Mouse (Mus musculus): Measurements from ENCODE around the gene Rcan2. TPM values are rescaled to one million over a fixed set of nuclear protein-coding genes. Genes with fewer than 3 reads are reported as not detected.
A peak's percentile ranks its signal among the peaks of the same experiment; 100 is the strongest.

Gene Rcan2
- polyA plus RNA-seq, 1 experiment from 2014 or later: 6.8 TPM

DNA sequence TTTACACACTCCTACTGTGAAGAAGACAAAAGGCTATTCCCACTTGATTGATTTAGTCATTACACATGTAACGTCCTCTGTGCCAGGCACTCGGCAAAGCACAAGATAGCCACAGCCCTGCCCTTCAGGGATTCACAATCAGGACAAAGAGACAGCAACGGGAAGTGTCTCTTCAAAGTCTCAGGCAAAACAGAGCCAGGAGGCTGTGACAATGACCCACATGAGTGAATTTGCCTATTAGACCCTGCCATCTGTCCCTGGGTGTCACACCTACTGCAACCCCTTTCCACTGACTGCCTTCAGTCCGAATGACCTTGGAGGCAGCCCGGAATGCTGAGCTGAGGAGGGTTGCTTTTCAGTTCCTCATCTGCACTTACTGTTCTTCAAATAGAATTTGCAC, 151.1 kb downstream of the Rcan2 start:
- H3K36me3 ChIP-seq: no peaks in the 10 kb centered on the region
- H3K9ac ChIP-seq: no peak overlapping the region
- WGBS: 14% methylated on average over 5 of the region's 5 CpGs
- H3K9me3 ChIP-seq (replicated peaks): no peaks in the 10 kb centered on the region
- no peak for ATAC-seq (replicated peaks; ENCODE audit: low FRiP score)
- H3K4me3 ChIP-seq (replicated peaks): no peak overlapping the region
- no peak overlapping the region for H3K27ac ChIP-seq
- H3K4me1 ChIP-seq: peaks cover 7% of the 10 kb centered on the region; the same call in 1 of the 2 replicates
- peaks cover 8% of the 10 kb centered on the region; the same call in 1 of the 2 replicates for H3K27me3 ChIP-seq
- peak overlapping the region; percentile 18; the same call in 1 of the 2 replicates for H3K4me2 ChIP-seq

DNA sequence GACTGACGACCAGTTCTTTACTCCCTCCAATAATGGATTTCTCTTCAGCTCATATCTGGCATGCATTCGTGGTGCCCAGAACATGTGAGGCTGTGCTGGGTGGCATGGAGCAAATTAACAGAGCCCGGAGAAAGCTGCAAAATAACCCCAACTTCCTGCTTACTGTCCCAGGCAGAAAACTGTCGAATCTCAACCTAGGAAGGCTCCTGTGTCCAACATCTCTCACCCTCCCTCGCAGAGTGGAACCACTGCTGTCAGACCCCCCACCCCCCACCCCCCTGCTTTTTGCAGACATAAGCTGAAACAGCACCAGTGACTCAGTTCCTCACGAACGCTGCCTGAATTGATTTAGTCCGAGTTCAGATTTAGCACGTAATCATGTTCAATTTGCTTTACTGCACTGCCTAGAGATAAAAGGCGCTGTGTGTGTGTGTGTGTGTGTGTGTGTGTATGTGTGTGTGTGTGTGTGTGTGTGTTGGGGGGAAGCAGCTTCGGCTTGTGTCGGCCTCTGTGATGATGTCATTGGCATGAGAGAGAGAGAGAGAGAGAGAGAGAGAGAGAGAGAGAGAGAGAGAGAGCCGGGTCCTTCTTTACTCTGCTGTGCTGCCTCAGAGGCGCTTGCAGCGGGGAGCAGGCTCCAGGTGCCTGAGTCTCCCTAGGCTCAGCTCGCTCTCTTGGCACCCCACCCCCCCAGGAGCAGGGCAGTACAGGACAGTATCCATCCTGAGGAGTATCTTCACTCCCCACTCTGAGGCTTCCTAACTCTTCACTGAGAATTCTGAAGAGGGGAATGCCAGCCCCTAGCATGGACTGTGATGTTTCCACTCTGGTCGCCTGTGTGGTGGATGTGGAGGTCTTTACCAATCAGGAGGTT, 151.7 kb downstream of the Rcan2 start:
- H3K4me2 ChIP-seq: peak overlapping the region; percentile 43
- WGBS: 35% methylated on average over 15 of the region's 17 CpGs
- no peak overlapping the region for H3K9ac ChIP-seq
- peaks cover 8% of the 10 kb centered on the region; the same call in 1 of the 2 replicates for H3K27me3 ChIP-seq
- peak; percentile 56; the same call in 1 of the 2 replicates for ATAC-seq (replicated peaks; ENCODE audit: low FRiP score)
- peaks cover 7% of the 10 kb centered on the region; the same call in 1 of the 2 replicates for H3K4me1 ChIP-seq
- no peak overlapping the region for H3K27ac ChIP-seq
- H3K9me3 ChIP-seq (replicated peaks): no peaks in the 10 kb centered on the region
- 0 out of 2 replicates have a peak overlapping the region, but pooled peaks have one; percentile 3 for H3K4me3 ChIP-seq (replicated peaks)
- no peaks in the 10 kb centered on the region for H3K36me3 ChIP-seq

GRCm38 (mm10) chr17:43953535-43953918, 152.4 kb downstream of the Rcan2 start:
- 0 out of 2 replicates have a peak overlapping the region, but pooled peaks have one; percentile 43 for H3K4me2 ChIP-seq
- WGBS: 83% methylated on average over 10 of the region's 10 CpGs

GRCm38 (mm10) chr17:43959797-43960196, 158.6 kb downstream of the Rcan2 start:
- H3K9me3 ChIP-seq (replicated peaks): no peaks in the 10 kb centered on the region
- no peaks in the 10 kb centered on the region for H3K4me1 ChIP-seq
- no peak overlapping the region for H3K27ac ChIP-seq
- no peaks in the 10 kb centered on the region for H3K36me3 ChIP-seq
- 68% methylated on average over 3 of the region's 3 CpGs for WGBS
- H3K9ac ChIP-seq: no peak overlapping the region
- no peaks in the 10 kb centered on the region for H3K27me3 ChIP-seq
- H3K4me2 ChIP-seq: no peak overlapping the region
- no peak for ATAC-seq (replicated peaks; ENCODE audit: low FRiP score)
- H3K4me3 ChIP-seq (replicated peaks): no peak overlapping the region

More at GRCm38 (mm10) chr17:43953535-43953918, 152.4 kb downstream of the Rcan2 start:
- Histone ChIP-seq H3K9me3 (replicated peaks) (no peaks in the 10 kb centered on the region), H3K4me3 (replicated peaks) (no peak overlapping the region), H3K27ac (no peak overlapping the region), H3K9ac (no peak overlapping the region), H3K27me3 (peaks cover 8% of the 10 kb centered on the region; the same call in 1 of the 2 replicates), H3K36me3 (no peaks in the 10 kb centered on the region), H3K4me1 (peaks cover 7% of the 10 kb centered on the region; the same call in 1 of the 2 replicates)
- ATAC-seq (replicated peaks; ENCODE audit: low FRiP score): no peak

DNA sequence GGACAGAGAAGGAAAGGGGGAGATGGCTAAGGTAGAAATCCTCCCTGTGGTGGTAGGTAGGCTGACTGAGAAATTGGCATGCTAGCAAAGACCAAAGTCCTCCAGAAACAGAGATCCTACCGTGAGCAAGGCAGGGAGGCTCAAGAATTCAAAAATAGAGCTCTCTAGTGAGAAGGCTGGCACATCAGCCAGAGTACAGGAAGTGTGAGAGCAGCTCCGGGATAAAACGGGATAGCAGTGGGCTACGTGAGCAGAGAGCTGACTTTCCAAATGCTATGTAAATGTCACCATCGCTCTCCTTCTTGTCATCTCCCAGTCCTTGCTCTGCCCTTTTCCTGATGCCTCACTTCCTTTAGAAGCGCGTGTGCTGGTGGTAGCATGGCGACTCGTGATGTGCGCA, 168.8 kb downstream of the Rcan2 start:
- 91% methylated on average over 10 of the region's 10 CpGs for WGBS
- Histone ChIP-seq H3K4me1 (no peaks in the 10 kb centered on the region), H3K36me3 (no peaks in the 10 kb centered on the region), H3K4me3 (replicated peaks) (no peak overlapping the region), H3K9me3 (replicated peaks) (no peaks in the 10 kb centered on the region), H3K4me2 (no peak overlapping the region), H3K27me3 (no peaks in the 10 kb centered on the region), H3K9ac (no peak overlapping the region), H3K27ac (no peak overlapping the region)
- no peak for ATAC-seq (replicated peaks; ENCODE audit: low FRiP score)

DNA sequence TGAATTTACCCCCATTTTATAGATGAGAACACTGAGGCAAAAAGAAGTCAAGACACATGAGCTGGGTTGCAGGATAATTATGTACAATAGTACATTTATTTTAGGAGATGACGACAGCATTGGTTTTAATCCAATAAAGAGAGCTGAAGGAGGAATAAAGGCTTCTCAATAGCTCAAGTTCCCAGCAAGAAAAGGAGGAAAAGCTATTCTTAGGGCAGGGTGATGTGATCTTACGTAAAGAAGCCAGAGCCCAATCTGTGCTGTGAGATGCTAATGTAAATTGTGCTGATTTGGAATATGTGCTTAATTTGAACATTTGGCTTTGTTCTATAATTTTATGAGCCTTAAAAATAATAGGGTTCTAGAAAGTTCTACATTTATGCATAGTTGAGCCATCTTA, 176.4 kb downstream of the Rcan2 start:
- ATAC-seq (replicated peaks; ENCODE audit: low FRiP score): no peak
- WGBS: 90% methylated on average over 2 of the region's 2 CpGs
- H3K36me3 ChIP-seq: no peaks in the 10 kb centered on the region

DNA sequence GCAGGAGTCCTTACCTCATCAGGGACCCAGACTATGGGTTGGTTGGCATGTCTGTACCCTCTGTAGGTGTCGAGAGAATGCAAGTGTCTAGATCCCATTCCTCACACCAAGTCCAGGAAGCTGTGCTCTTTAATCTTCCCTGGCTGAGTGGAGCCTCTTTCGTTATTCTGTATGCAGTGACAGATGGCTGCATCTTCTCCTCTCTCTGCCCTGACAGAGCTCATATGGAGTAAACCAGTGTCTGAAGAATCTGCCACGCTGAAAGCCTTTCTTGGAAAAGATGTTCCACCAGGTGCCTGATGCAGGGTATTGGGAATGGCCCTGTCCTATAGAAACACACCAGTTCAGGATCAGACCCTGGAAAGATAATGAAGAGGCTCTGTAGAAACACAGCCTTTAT, 178.8 kb downstream of the Rcan2 start:
- no peak overlapping the region for H3K4me2 ChIP-seq
- no peaks in the 10 kb centered on the region for H3K9me3 ChIP-seq (replicated peaks)
- no peak overlapping the region for H3K9ac ChIP-seq
- 73% methylated on average over 3 of the region's 3 CpGs for WGBS
- H3K4me1 ChIP-seq: no peaks in the 10 kb centered on the region
- ATAC-seq (replicated peaks; ENCODE audit: low FRiP score): no peak
- H3K27me3 ChIP-seq: no peaks in the 10 kb centered on the region
- no peak overlapping the region for H3K27ac ChIP-seq
- no peaks in the 10 kb centered on the region for H3K36me3 ChIP-seq
- no peak overlapping the region for H3K4me3 ChIP-seq (replicated peaks)

More for the DNA sequence above, 176.4 kb downstream of the Rcan2 start:
- H3K27me3 ChIP-seq: no peaks in the 10 kb centered on the region
- no peaks in the 10 kb centered on the region for H3K9me3 ChIP-seq (replicated peaks)
- H3K4me3 ChIP-seq (replicated peaks): no peak overlapping the region
- H3K27ac ChIP-seq: no peak overlapping the region
- H3K4me1 ChIP-seq: no peaks in the 10 kb centered on the region
- H3K9ac ChIP-seq: no peak overlapping the region
- H3K4me2 ChIP-seq: no peak overlapping the region

- H3K4me2 ChIP-seq: no peak overlapping the region
- 71% methylated on average over 1 of the region's 1 CpGs for WGBS
- no peaks in the 10 kb centered on the region for H3K27me3 ChIP-seq
- ATAC-seq (replicated peaks; ENCODE audit: low FRiP score): no peak
- H3K9me3 ChIP-seq (replicated peaks): no peaks in the 10 kb centered on the region
- no peaks in the 10 kb centered on the region for H3K4me1 ChIP-seq
- no peak overlapping the region for H3K9ac ChIP-seq
- H3K36me3 ChIP-seq: no peaks in the 10 kb centered on the region
- H3K4me3 ChIP-seq (replicated peaks): no peak overlapping the region
- H3K27ac ChIP-seq: no peak overlapping the region
Measured at GRCm38 (mm10) chr17:43982505-43982904, 181.4 kb downstream of the Rcan2 start.

DNA sequence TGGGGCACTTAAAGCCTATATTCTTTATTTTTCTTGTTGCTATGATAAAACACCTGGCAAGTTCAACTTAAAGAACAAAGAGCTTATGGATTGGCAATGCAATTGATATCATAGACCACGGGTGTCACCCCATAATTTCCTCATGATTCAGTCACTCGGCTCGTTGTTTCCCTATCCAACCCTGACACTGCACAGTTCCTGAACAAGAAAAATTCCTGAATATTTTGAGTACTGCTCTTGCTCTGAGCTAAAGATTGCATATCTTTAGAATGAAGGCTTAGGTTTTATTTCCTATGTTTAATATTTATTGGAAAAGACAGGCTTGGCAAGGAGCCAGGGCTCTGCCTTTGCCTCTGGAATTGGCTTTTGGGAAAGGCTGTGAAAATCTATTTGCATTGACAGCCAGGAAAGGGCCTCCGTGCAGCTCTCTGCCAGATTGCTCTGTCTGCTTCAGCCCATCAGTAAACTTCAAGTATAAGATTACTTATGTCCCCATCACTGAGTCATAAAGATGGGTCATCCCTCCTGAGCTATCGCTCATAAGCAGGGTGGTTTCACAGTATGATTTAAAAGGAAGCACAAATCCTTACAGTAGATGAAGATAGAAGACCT, 188.3 kb downstream of the Rcan2 start:
- no peaks in the 10 kb centered on the region for H3K9me3 ChIP-seq (replicated peaks)
- H3K4me2 ChIP-seq: no peak overlapping the region
- 0 out of 2 replicates have a peak, but pooled peaks cover 2% of the 10 kb centered on the region for H3K4me1 ChIP-seq
- H3K27ac ChIP-seq: no peak overlapping the region
- no peak overlapping the region for H3K9ac ChIP-seq
- no peaks in the 10 kb centered on the region for H3K27me3 ChIP-seq
- WGBS: 51% methylated on average over 5 of the region's 5 CpGs
- H3K4me3 ChIP-seq (replicated peaks): no peak overlapping the region
- ATAC-seq (replicated peaks; ENCODE audit: low FRiP score): no peak
- no peaks in the 10 kb centered on the region for H3K36me3 ChIP-seq

DNA sequence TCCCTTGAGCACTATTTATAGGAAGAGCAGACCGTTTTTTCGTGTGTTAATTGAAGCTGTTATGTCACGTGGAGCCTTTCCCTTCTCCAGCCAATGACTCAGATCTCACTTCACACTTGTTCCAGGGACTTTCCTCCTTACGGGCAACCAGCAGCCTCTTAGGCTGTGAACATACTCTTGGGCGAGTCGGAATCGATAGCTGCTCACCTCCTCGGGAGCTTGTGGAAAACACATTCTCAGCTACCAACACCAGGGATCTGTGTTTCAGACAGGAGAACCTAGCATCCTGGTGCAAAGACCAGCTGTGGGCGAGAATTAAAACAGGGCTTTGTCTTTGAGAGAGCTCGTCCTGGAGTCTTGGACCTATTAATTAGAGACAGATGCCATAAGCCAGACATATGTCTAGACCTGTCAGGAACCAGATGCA, 189.8 kb downstream of the Rcan2 start:
- H3K9me3 ChIP-seq (replicated peaks): no peaks in the 10 kb centered on the region
- H3K4me1 ChIP-seq: 0 out of 2 replicates have a peak, but pooled peaks cover 2% of the 10 kb centered on the region
- no peak for ATAC-seq (replicated peaks; ENCODE audit: low FRiP score)
- H3K4me2 ChIP-seq: no peak overlapping the region
- H3K4me3 ChIP-seq (replicated peaks): no peak overlapping the region
- no peak overlapping the region for H3K9ac ChIP-seq
- no peaks in the 10 kb centered on the region for H3K36me3 ChIP-seq
- WGBS: 63% methylated on average over 10 of the region's 10 CpGs
- H3K27me3 ChIP-seq: no peaks in the 10 kb centered on the region
- H3K27ac ChIP-seq: no peak overlapping the region

DNA sequence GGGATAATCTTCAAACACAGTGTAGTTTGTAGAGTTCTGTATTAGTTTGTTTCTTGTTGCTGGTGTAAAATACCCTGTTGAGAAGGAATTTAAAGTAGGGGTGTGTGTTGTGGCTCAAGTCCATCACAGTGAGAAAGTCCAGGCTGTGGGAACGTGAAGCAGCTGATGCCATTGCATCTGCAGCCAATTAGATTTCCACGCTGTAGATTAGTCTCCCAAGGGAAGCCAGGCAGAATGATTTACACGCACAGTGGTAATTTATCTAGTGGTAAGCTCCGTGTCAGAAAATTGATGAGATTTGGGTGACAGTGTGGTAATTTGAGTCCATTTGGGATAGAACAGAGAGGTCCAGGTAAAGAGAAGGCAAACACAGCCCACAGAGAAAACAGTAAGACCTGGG, 192.9 kb downstream of the Rcan2 start:
- H3K4me2 ChIP-seq: no peak overlapping the region
- H3K4me1 ChIP-seq: 0 out of 2 replicates have a peak, but pooled peaks cover 2% of the 10 kb centered on the region
- no peaks in the 10 kb centered on the region for H3K27me3 ChIP-seq
- H3K9ac ChIP-seq: no peak overlapping the region
- no peak overlapping the region for H3K27ac ChIP-seq
- no peak overlapping the region for H3K4me3 ChIP-seq (replicated peaks)
- no peaks in the 10 kb centered on the region for H3K36me3 ChIP-seq
- WGBS: 21% methylated on average over 4 of the region's 4 CpGs
- H3K9me3 ChIP-seq (replicated peaks): no peaks in the 10 kb centered on the region
- no peak for ATAC-seq (replicated peaks; ENCODE audit: low FRiP score)

- no peak overlapping the region for H3K9ac ChIP-seq
- WGBS: 78% methylated on average over 7 of the region's 7 CpGs
- no peak overlapping the region for H3K27ac ChIP-seq
- no peaks in the 10 kb centered on the region for H3K4me1 ChIP-seq
- H3K27me3 ChIP-seq: no peaks in the 10 kb centered on the region
- no peak for ATAC-seq (replicated peaks; ENCODE audit: low FRiP score)
- H3K9me3 ChIP-seq (replicated peaks): no peaks in the 10 kb centered on the region
- no peak overlapping the region for H3K4me3 ChIP-seq (replicated peaks)
- no peaks in the 10 kb centered on the region for H3K36me3 ChIP-seq
- H3K4me2 ChIP-seq: no peak overlapping the region
Measured at GRCm38 (mm10) chr17:43997514-43997913, 196.4 kb downstream of the Rcan2 start.

Measured in kidney, embryonic 15.5 days (tissue).